Mouse (Mus musculus): Measurements from ENCODE around the gene Cecr2. TPM values are rescaled to one million over a fixed set of nuclear protein-coding genes. Genes with fewer than 3 reads are reported as not detected.

The Cecr2 gene
- polyA plus RNA-seq, 1 experiment from 2014 or later, result 6.4 TPM

GRCm38 (mm10) chr6:120776286-120776685 is 110.1 kb downstream of the Cecr2 start:
- Histone ChIP-seq H3K36me3 (no peaks in the 10 kb centered on the region; the same call in 1 of the 2 replicates), H3K27me3 (no peaks in the 10 kb centered on the region), H3K4me2 (replicated peaks) (no peak overlapping the region), H3K9me3 (no peaks in the 10 kb centered on the region), H3K4me1 (no peaks in the 10 kb centered on the region; the same call in 1 of the 2 replicates), H3K9ac (no peak overlapping the region), H3K4me3 (no peak overlapping the region), H3K27ac (no peak overlapping the region)
- WGBS, result 90% methylated on average over 3 of the region's 3 CpGs
- no peak for ATAC-seq (ENCODE audit: insufficient number of reproducible peaks, insufficient read depth, low FRiP score, low TSS enrichment)

DNA sequence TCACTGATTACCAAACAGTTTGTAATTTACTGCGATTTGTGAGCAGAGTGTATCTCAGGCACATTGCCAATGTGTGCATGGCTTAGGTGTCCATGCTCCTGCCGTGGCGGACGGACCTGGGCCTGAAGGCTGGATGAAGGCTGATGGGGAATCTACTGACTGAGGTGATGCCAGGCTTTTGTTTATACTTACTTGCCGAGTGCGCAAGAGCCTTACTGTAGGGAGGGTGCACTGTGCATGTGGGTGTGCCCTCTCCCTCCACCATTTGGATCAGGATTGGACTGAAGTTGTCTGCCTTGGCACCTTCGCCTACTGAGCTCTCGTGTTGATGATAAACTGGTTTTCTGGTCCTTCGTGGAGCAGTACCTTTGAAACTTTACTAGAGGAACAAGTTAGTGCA is 111.4 kb downstream of the Cecr2 start:
- H3K4me1 ChIP-seq, result no peaks in the 10 kb centered on the region; the same call in 1 of the 2 replicates
- WGBS, result 83% methylated on average over 9 of the region's 9 CpGs
- no peak overlapping the region for H3K9ac ChIP-seq
- no peaks in the 10 kb centered on the region for H3K36me3 ChIP-seq
- no peak overlapping the region for H3K4me2 ChIP-seq (replicated peaks)
- no peak overlapping the region for H3K27ac ChIP-seq
- H3K4me3 ChIP-seq, result no peak overlapping the region
- no peaks in the 10 kb centered on the region for H3K27me3 ChIP-seq
- ATAC-seq (ENCODE audit: insufficient number of reproducible peaks, insufficient read depth, low FRiP score, low TSS enrichment), result no peak
- no peaks in the 10 kb centered on the region for H3K9me3 ChIP-seq

- whole genome bisulfite sequencing, result 66% methylated on average over 3 of the region's 3 CpGs
- no peaks in the 10 kb centered on the region; the same call in 1 of the 2 replicates for H3K4me1 ChIP-seq
Measured at GRCm38 (mm10) chr6:120778226-120778625, 112.1 kb downstream of the Cecr2 start.

DNA sequence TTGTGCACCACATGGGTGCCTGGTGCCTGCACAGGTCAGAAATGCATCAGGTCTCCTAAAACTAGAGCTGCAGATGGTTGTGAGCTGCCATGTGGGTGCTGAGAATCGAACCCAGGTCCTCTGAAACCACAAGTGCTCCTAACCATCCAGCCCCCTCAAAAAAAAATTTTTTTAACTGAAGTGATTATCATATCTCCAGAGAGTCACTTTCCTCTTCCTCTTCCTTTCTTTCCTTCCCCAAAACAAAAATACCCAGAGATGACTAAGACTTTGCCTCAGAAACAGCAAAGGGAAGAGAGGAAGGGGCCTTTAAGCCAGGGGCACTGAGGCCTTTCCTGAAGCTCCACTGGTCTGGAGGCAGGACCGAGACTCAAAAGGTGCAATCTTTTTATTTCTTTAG is 116.8 kb downstream of the Cecr2 start:
- no peak overlapping the region for H3K9ac ChIP-seq
- H3K27me3 ChIP-seq, result no peaks in the 10 kb centered on the region
- H3K36me3 ChIP-seq, result no peaks in the 10 kb centered on the region
- no peaks in the 10 kb centered on the region for H3K4me1 ChIP-seq
- no peak overlapping the region for H3K27ac ChIP-seq
- H3K4me3 ChIP-seq, result no peak overlapping the region
- WGBS, result 93% methylated on average over 2 of the region's 2 CpGs
- no peak overlapping the region for H3K4me2 ChIP-seq (replicated peaks)
- no peak for ATAC-seq (ENCODE audit: insufficient number of reproducible peaks, insufficient read depth, low FRiP score, low TSS enrichment)
- no peaks in the 10 kb centered on the region for H3K9me3 ChIP-seq

More at GRCm38 (mm10) chr6:120778226-120778625, 112.1 kb downstream of the Cecr2 start:
- Histone ChIP-seq H3K4me2 (replicated peaks) (no peak overlapping the region), H3K9me3 (no peaks in the 10 kb centered on the region), H3K4me3 (no peak overlapping the region), H3K9ac (no peak overlapping the region), H3K27ac (no peak overlapping the region), H3K27me3 (no peaks in the 10 kb centered on the region), H3K36me3 (no peaks in the 10 kb centered on the region)
- ATAC-seq (ENCODE audit: insufficient number of reproducible peaks, insufficient read depth, low FRiP score, low TSS enrichment), result no peak

- Histone ChIP-seq H3K4me2 (replicated peaks) (no peak overlapping the region), H3K27ac (no peak overlapping the region), H3K4me3 (no peak overlapping the region), H3K9me3 (no peaks in the 10 kb centered on the region), H3K27me3 (no peaks in the 10 kb centered on the region), H3K9ac (no peak overlapping the region), H3K4me1 (no peaks in the 10 kb centered on the region), H3K36me3 (no peaks in the 10 kb centered on the region)
- ATAC-seq (ENCODE audit: insufficient number of reproducible peaks, insufficient read depth, low FRiP score, low TSS enrichment), result no peak
- WGBS, result 63% methylated on average over 7 of the region's 7 CpGs
Measured at GRCm38 (mm10) chr6:120784351-120784750, 118.2 kb downstream of the Cecr2 start.

DNA sequence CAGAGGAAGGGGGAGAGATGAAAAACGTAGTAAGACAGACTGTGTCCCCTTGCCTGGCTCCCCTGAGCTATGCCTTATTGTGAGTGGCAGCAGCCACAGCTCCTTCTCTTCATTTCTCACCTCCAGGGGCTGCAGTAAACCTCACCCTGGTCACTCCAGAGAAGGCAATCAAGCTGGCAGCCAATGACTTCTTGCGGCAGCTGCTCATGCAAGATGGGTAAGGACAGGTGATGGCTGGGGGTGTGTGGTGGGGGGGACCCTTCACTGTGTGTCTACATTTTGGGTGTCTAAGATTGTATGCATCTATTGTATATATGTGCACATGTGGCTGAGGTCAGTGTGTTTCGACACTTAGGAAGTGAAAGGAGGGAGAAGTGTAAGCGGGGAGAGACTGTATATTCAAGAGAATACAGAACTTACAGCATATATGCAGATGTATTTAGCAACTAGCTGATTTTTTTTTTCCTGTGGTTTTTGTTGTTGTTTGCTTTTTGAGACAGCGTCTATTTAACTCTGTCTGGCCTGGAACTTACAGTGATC is 122.0 kb downstream of the Cecr2 start:
- Histone ChIP-seq H3K27me3 (no peaks in the 10 kb centered on the region), H3K4me3 (no peak overlapping the region), H3K4me2 (replicated peaks) (no peak overlapping the region), H3K9me3 (no peaks in the 10 kb centered on the region), H3K9ac (no peak overlapping the region), H3K4me1 (no peaks in the 10 kb centered on the region), H3K27ac (no peak overlapping the region), H3K36me3 (peaks cover 15% of the 10 kb centered on the region)
- WGBS, result 75% methylated on average over 5 of the region's 5 CpGs
- ATAC-seq (ENCODE audit: insufficient number of reproducible peaks, insufficient read depth, low FRiP score, low TSS enrichment), result no peak

DNA sequence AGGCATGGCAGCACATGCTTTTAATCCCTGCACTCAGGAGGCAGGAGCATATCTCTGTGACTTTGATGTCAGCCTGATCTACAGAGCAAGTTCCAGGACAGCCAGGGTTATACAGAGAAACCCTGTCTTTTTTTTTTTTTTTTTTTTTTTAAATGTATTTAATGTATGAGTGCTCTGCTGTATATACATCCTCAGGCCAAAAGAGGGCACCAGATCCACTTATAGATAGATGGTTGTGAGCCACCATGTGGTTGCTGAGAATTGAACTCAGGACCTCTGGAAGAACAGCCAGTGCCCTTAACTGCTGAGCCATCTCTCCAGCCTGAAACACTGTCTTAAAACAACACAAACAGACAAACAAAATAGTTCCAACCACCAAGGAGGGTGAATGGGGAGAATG is 122.7 kb downstream of the Cecr2 start:
- no peaks in the 10 kb centered on the region for H3K9me3 ChIP-seq
- no peak for ATAC-seq (ENCODE audit: insufficient number of reproducible peaks, insufficient read depth, low FRiP score, low TSS enrichment)
- peaks cover 23% of the 10 kb centered on the region for H3K36me3 ChIP-seq
- H3K4me2 ChIP-seq (replicated peaks), result no peak overlapping the region
- H3K27me3 ChIP-seq, result no peaks in the 10 kb centered on the region
- no peak overlapping the region for H3K9ac ChIP-seq
- H3K4me3 ChIP-seq, result no peak overlapping the region
- H3K27ac ChIP-seq, result no peak overlapping the region
- H3K4me1 ChIP-seq, result no peaks in the 10 kb centered on the region

- H3K27me3 ChIP-seq, result no peaks in the 10 kb centered on the region
- no peaks in the 10 kb centered on the region for H3K4me1 ChIP-seq
- no peak overlapping the region for H3K9ac ChIP-seq
- H3K27ac ChIP-seq, result no peak overlapping the region
- H3K4me2 ChIP-seq (replicated peaks), result no peak overlapping the region
- peak; percentile 42; the same call in 1 of the 2 replicates for ATAC-seq (ENCODE audit: insufficient number of reproducible peaks, insufficient read depth, low FRiP score, low TSS enrichment)
- WGBS, result 96% methylated on average over 10 of the region's 11 CpGs
- no peaks in the 10 kb centered on the region for H3K9me3 ChIP-seq
- peaks cover 35% of the 10 kb centered on the region for H3K36me3 ChIP-seq
- no peak overlapping the region for H3K4me3 ChIP-seq
Measured at GRCm38 (mm10) chr6:120790153-120790552, 124.0 kb downstream of the Cecr2 start.

- no peak overlapping the region for H3K27ac ChIP-seq
- H3K4me1 ChIP-seq, result no peaks in the 10 kb centered on the region
- peaks cover 41% of the 10 kb centered on the region for H3K36me3 ChIP-seq
- no peak overlapping the region for H3K9ac ChIP-seq
- WGBS, result 66% methylated on average over 5 of the region's 5 CpGs
- no peak overlapping the region for H3K4me2 ChIP-seq (replicated peaks)
- ATAC-seq (ENCODE audit: insufficient number of reproducible peaks, insufficient read depth, low FRiP score, low TSS enrichment), result no peak
- H3K4me3 ChIP-seq, result no peak overlapping the region
- H3K27me3 ChIP-seq, result no peaks in the 10 kb centered on the region
- H3K9me3 ChIP-seq, result no peaks in the 10 kb centered on the region
Measured at GRCm38 (mm10) chr6:120790717-120791116, 124.5 kb downstream of the Cecr2 start.

DNA sequence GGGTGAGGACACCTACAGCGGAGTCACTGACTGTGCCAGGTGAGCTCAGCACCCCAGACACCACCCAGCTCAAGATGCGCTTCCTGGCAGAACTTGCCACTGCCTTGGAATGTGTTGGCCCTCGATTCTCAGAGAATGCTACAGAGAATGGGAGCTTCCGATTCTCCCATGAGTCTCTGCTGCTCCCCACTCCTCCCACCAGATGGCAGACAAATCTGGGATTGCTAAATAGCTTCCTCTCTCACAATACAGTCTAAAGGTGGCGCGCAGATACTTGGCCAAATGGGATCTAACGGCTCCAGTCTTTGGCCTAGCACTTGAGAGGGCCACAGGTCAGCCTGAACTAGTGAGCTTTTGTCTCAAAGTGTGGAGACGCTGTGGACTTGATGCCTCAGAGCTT is 126.8 kb downstream of the Cecr2 start:
- Histone ChIP-seq H3K4me1 (no peaks in the 10 kb centered on the region), H3K27me3 (no peaks in the 10 kb centered on the region), H3K9me3 (no peaks in the 10 kb centered on the region), H3K4me2 (replicated peaks) (no peak overlapping the region), H3K27ac (no peak overlapping the region), H3K36me3 (peaks cover 63% of the 10 kb centered on the region), H3K4me3 (no peak overlapping the region), H3K9ac (no peak overlapping the region)
- no peak for ATAC-seq (ENCODE audit: insufficient number of reproducible peaks, insufficient read depth, low FRiP score, low TSS enrichment)
- WGBS, result 86% methylated on average over 8 of the region's 8 CpGs

GRCm38 (mm10) chr6:120795422-120796086 is 129.4 kb downstream of the Cecr2 start:
- Histone ChIP-seq H3K4me1 (no peaks in the 10 kb centered on the region), H3K4me3 (no peak overlapping the region), H3K4me2 (replicated peaks) (no peak overlapping the region), H3K9ac (no peak overlapping the region), H3K27ac (no peak overlapping the region), H3K36me3 (peaks cover 85% of the 10 kb centered on the region), H3K9me3 (no peaks in the 10 kb centered on the region), H3K27me3 (no peaks in the 10 kb centered on the region)
- 86% methylated on average over 5 of the region's 5 CpGs for WGBS
- ATAC-seq (ENCODE audit: insufficient number of reproducible peaks, insufficient read depth, low FRiP score, low TSS enrichment), result no peak

GRCm38 (mm10) chr6:120796111-120796510 is 129.9 kb downstream of the Cecr2 start:
- H3K27ac ChIP-seq, result no peak overlapping the region
- no peak for ATAC-seq (ENCODE audit: insufficient number of reproducible peaks, insufficient read depth, low FRiP score, low TSS enrichment)
- no peak overlapping the region for H3K4me3 ChIP-seq
- H3K27me3 ChIP-seq, result no peaks in the 10 kb centered on the region
- no peaks in the 10 kb centered on the region for H3K4me1 ChIP-seq
- H3K36me3 ChIP-seq, result peaks cover 85% of the 10 kb centered on the region
- no peak overlapping the region for H3K9ac ChIP-seq
- H3K4me2 ChIP-seq (replicated peaks), result no peak overlapping the region
- WGBS, result 88% methylated on average over 2 of the region's 2 CpGs
- no peaks in the 10 kb centered on the region for H3K9me3 ChIP-seq
